Mouse (Mus musculus): ENCODE data around the gene U2af2. TPM values are rescaled to one million over a fixed set of nuclear protein-coding genes. Genes with fewer than 3 reads are reported as not detected.

Gene U2af2
- total RNA-seq (2014; rRNA removed) (157 and 161 TPM in 2 replicates), polyA plus RNA-seq (2015; fragmentation: Nextera tagmentation; extraction: Ambion mirVana) (74.7 and 78.2 TPM in 2 replicates)

- Histone ChIP-seq H3K9me3 (ENCODE audit: low read length) (no peaks in the 10 kb centered on the region), H3K4me3 (ENCODE audit: low read depth, low read length) (peak within 1 kb of the TSS; percentile 70), H3K27me3 (ENCODE audit: insufficient read depth, low read length) (no peaks in the 10 kb centered on the region), H3K27ac (ENCODE audit: low read depth, low read length) (peak within 1 kb of the TSS; percentile 95), H3K36me3 (ENCODE audit: insufficient read depth, low read length) (peaks cover 5% of the 10 kb centered on the region; the same call in 1 of the 2 replicates), H3K4me2 (ENCODE audit: low read depth, low read length, poor library complexity, severe bottlenecking) (peak within 1 kb of the TSS; percentile 88), H3K4me1 (ENCODE audit: insufficient read depth, low read length) (peaks cover 18% of the 10 kb centered on the region; the same call in 1 of the 2 replicates), H3K9ac (replicated peaks; ENCODE audit: low read length, poor library complexity, severe bottlenecking) (peak within 1 kb of the TSS; percentile 81)
- DNase-seq (ENCODE audit: low spot score) (peak; percentile 94), ATAC-seq (ENCODE audit: low FRiP score) (peak; percentile 75)
- TF ChIP-seq CTCF (IDR thresholded peaks at IDR 0.05): no peak
- under 1% methylated on average over 60 of the region's 65 CpGs for WGBS
Measured at GRCm38 (mm10) chr7:5061774-5062359, at the start of gene U2af2. Gene U2af2, plus strand, starts transcription at chr7:5062143.

GRCm38 (mm10) chr7:5012681-5013513, 49.0 kb upstream of the U2af2 start:
- no peak overlapping the region for H3K4me2 ChIP-seq (ENCODE audit: low read depth, low read length, poor library complexity, severe bottlenecking)

GRCm38 (mm10) chr7:5014251-5015117, 47.5 kb upstream of the U2af2 start, which contains the start of the genes Zfp524 and Fiz1:
Gene Zfp524, plus strand, starts transcription at chr7:5014415.
Gene Fiz1, minus strand, starts transcription at chr7:5014697.
- H3K9ac ChIP-seq (replicated peaks; ENCODE audit: low read length, poor library complexity, severe bottlenecking): peak within 1 kb of the TSS; percentile 92
- H3K4me1 ChIP-seq (ENCODE audit: insufficient read depth, low read length): no peaks in the 10 kb centered on the region
- peak within 1 kb of the TSS; percentile 73 for H3K4me2 ChIP-seq (ENCODE audit: low read depth, low read length, poor library complexity, severe bottlenecking)
- no peak for TF ChIP-seq CTCF (IDR thresholded peaks at IDR 0.05)
- under 1% methylated on average over 40 of the region's 42 CpGs for WGBS
- ATAC-seq (ENCODE audit: low FRiP score) (peak; percentile 86), DNase-seq (ENCODE audit: low spot score) (peak; percentile 98)
- H3K4me3 ChIP-seq (ENCODE audit: low read depth, low read length): peak within 1 kb of the TSS; percentile 85
- peaks cover 27% of the 10 kb centered on the region for H3K36me3 ChIP-seq (ENCODE audit: insufficient read depth, low read length)
- H3K9me3 ChIP-seq (ENCODE audit: low read length): no peaks in the 10 kb centered on the region
- H3K27ac ChIP-seq (ENCODE audit: low read depth, low read length): peak within 1 kb of the TSS; percentile 97
- H3K27me3 ChIP-seq (ENCODE audit: insufficient read depth, low read length): no peaks in the 10 kb centered on the region

More at GRCm38 (mm10) chr7:5012681-5013513, 49.0 kb upstream of the U2af2 start:
- no peak overlapping the region for H3K4me3 ChIP-seq (ENCODE audit: low read depth, low read length)
- WGBS: 92% methylated on average over 27 of the region's 27 CpGs
- no peaks in the 10 kb centered on the region for H3K27me3 ChIP-seq (ENCODE audit: insufficient read depth, low read length)
- no peak overlapping the region for H3K9ac ChIP-seq (replicated peaks; ENCODE audit: low read length, poor library complexity, severe bottlenecking)
- no peaks in the 10 kb centered on the region for H3K9me3 ChIP-seq (ENCODE audit: low read length)
- peaks cover 43% of the 10 kb centered on the region for H3K36me3 ChIP-seq (ENCODE audit: insufficient read depth, low read length)
- no peak for ATAC-seq (ENCODE audit: low FRiP score)
- no peak for TF ChIP-seq CTCF (IDR thresholded peaks at IDR 0.05)
- no peak overlapping the region for H3K27ac ChIP-seq (ENCODE audit: low read depth, low read length)
- H3K4me1 ChIP-seq (ENCODE audit: insufficient read depth, low read length): no peaks in the 10 kb centered on the region
- DNase-seq (ENCODE audit: low spot score): no peak

- Histone ChIP-seq H3K4me2 (ENCODE audit: low read depth, low read length, poor library complexity, severe bottlenecking) (peak within 1 kb of the TSS; percentile 73), H3K4me3 (ENCODE audit: low read depth, low read length) (peak within 1 kb of the TSS; percentile 85), H3K36me3 (ENCODE audit: insufficient read depth, low read length) (peaks cover 20% of the 10 kb centered on the region), H3K9me3 (ENCODE audit: low read length) (no peaks in the 10 kb centered on the region), H3K4me1 (ENCODE audit: insufficient read depth, low read length) (no peaks in the 10 kb centered on the region), H3K27me3 (ENCODE audit: insufficient read depth, low read length) (no peaks in the 10 kb centered on the region), H3K9ac (replicated peaks; ENCODE audit: low read length, poor library complexity, severe bottlenecking) (peak within 1 kb of the TSS; percentile 92), H3K27ac (ENCODE audit: low read depth, low read length) (peak within 1 kb of the TSS; percentile 97)
- ATAC-seq (ENCODE audit: low FRiP score): peak; percentile 85
- under 1% methylated on average over 58 of the region's 76 CpGs for WGBS
- TF ChIP-seq CTCF (IDR thresholded peaks at IDR 0.05): no peak
- peak; percentile 97 for DNase-seq (ENCODE audit: low spot score)
Measured at GRCm38 (mm10) chr7:5015118-5016001, 46.6 kb upstream of the U2af2 start, which contains the start of gene Gm44973. Gene Gm44973, plus strand, starts transcription at chr7:5015496.

- peaks cover 15% of the 10 kb centered on the region for H3K36me3 ChIP-seq (ENCODE audit: insufficient read depth, low read length)
- H3K9me3 ChIP-seq (ENCODE audit: low read length): no peaks in the 10 kb centered on the region
- H3K4me2 ChIP-seq (ENCODE audit: low read depth, low read length, poor library complexity, severe bottlenecking): peak overlapping the region; percentile 73
- H3K4me3 ChIP-seq (ENCODE audit: low read depth, low read length): peak overlapping the region; percentile 85
- peak overlapping the region; percentile 72; the same call in 1 of the 2 replicates for H3K9ac ChIP-seq (replicated peaks; ENCODE audit: low read length, poor library complexity, severe bottlenecking)
- DNase-seq (ENCODE audit: low spot score) (no peak), ATAC-seq (ENCODE audit: low FRiP score) (no peak)
- TF ChIP-seq CTCF (IDR thresholded peaks at IDR 0.05): no peak
- peaks cover 1% of the 10 kb centered on the region; the same call in 1 of the 2 replicates for H3K4me1 ChIP-seq (ENCODE audit: insufficient read depth, low read length)
- H3K27me3 ChIP-seq (ENCODE audit: insufficient read depth, low read length): no peaks in the 10 kb centered on the region
- 53% methylated on average over 3 of the region's 3 CpGs for WGBS
- peak overlapping the region; percentile 97 for H3K27ac ChIP-seq (ENCODE audit: low read depth, low read length)
Measured at GRCm38 (mm10) chr7:5016057-5016456, 45.9 kb upstream of the U2af2 start.
